Mouse (Mus musculus) gastrocnemius, postnatal 4 days (tissue): ENCODE data around the gene Dpf1. TPM values are rescaled to one million over a fixed set of nuclear protein-coding genes. Genes with fewer than 3 reads are reported as not detected.

Experiments used
- DNase-seq, 2 experiments: peaks; one replicate each; pipeline ENCODE4 v3.0.0; 2021 to 2022; ENCODE audit warnings: low spot score in 2 of 2, mixed read lengths in 2 of 2
- total RNA-seq, 2 experiments: library from RNA; stranded (reverse); gene quantifications; 2 replicates each; pipeline ENCODE4 v1.2.3; 2021

The Dpf1 gene
- total RNA-seq, 2 experiments from 2014 or later: 4.3 TPM

- no peak for DNase-seq
Measured at GRCm38 (mm10) chr7:29338351-29338919, 34.7 kb downstream of the Dpf1 start.

GRCm38 (mm10) chr7:29338984-29339679, 35.4 kb downstream of the Dpf1 start:
- no peak for DNase-seq

GRCm38 (mm10) chr7:29340247-29340646, 36.5 kb downstream of the Dpf1 start:
- no peak for DNase-seq

- DNase-seq: no peak
Measured at GRCm38 (mm10) chr7:29340838-29341237, 37.1 kb downstream of the Dpf1 start.

- DNase-seq: no peak
Measured at GRCm38 (mm10) chr7:29341722-29342121, 38.0 kb downstream of the Dpf1 start.

GRCm38 (mm10) chr7:29342489-29343092, 38.8 kb downstream of the Dpf1 start:
- DNase-seq: no peak

- DNase-seq: no peak
Measured at GRCm38 (mm10) chr7:29343746-29344145, 40.0 kb downstream of the Dpf1 start.

GRCm38 (mm10) chr7:29345534-29345933, 41.8 kb downstream of the Dpf1 start:
- no peak for DNase-seq

GRCm38 (mm10) chr7:29346212-29346611, 42.5 kb downstream of the Dpf1 start:
- DNase-seq: no peak

- DNase-seq: no peak
Measured at GRCm38 (mm10) chr7:29350489-29350888, 46.7 kb downstream of the Dpf1 start.

GRCm38 (mm10) chr7:29352246-29352645, 48.5 kb downstream of the Dpf1 start:
- DNase-seq: no peak

- DNase-seq: no peak
Measured at GRCm38 (mm10) chr7:29354161-29354560, 50.4 kb downstream of the Dpf1 start.

GRCm38 (mm10) chr7:29355406-29355805, 51.7 kb downstream of the Dpf1 start:
- no peak for DNase-seq

- no peak for DNase-seq
Measured at GRCm38 (mm10) chr7:29361497-29361896, 57.7 kb downstream of the Dpf1 start.

GRCm38 (mm10) chr7:29364052-29364451, 60.3 kb downstream of the Dpf1 start:
- no peak for DNase-seq

GRCm38 (mm10) chr7:29367166-29368003, 63.6 kb downstream of the Dpf1 start:
- no peak for DNase-seq

Other genes with a start within 250 kb of the Dpf1 start
- gene Ryr1, start 178.8 kb upstream of the Dpf1 start, total RNA-seq: 100 to 1,000 TPM; 420 to 483 TPM
- gene Rasgrp4, start 169.1 kb upstream of the Dpf1 start, total RNA-seq: 1 to 10 TPM; 2.3 to 3.0 TPM
- gene Fam98c, start 147.7 kb upstream of the Dpf1 start, total RNA-seq: 10 to 100 TPM; 12.8 to 13.2 TPM
- gene Ggn, start 133.7 kb upstream of the Dpf1 start, total RNA-seq: under 1 TPM; 0.36 to 0.81 TPM
- gene Spred3, start 133.5 kb upstream of the Dpf1 start, total RNA-seq: 1 to 10 TPM; 2.9 to 3.3 TPM
- 100 to 1,000 TPM; 174 to 187 TPM for gene Psmd8, start 123.2 kb upstream of the Dpf1 start, total RNA-seq
- 1 to 10 TPM in 1 of 2 experiments, under 1 TPM in 1; 0.41 to 1.6 TPM for gene Catsperg1, start 89.9 kb upstream of the Dpf1 start, total RNA-seq
- 1 to 10 TPM; 4.7 to 5.9 TPM for gene Kcnk6, start 71.4 kb upstream of the Dpf1 start, total RNA-seq
- gene Yif1b, start 65.6 kb upstream of the Dpf1 start, total RNA-seq: 10 to 100 TPM; 57.3 to 58.5 TPM
- 1 to 10 TPM in 1 of 2 experiments, under 1 TPM in 1; 0.81 to 1.9 TPM for gene 2200002D01Rik, start 55.5 kb upstream of the Dpf1 start, total RNA-seq
- gene Spint2, start 22.0 kb upstream of the Dpf1 start, total RNA-seq: 1 to 10 TPM; 7.3 to 9.6 TPM
- 10 to 100 TPM; 16.0 to 16.9 TPM for gene Ppp1r14a, start 14.6 kb upstream of the Dpf1 start, total RNA-seq
- 10 to 100 TPM; 25.0 to 30.0 TPM for gene Sipa1l3, start 214.7 kb downstream of the Dpf1 start, total RNA-seq